Mouse (Mus musculus) limb, embryonic 15.5 days (tissue): ENCODE data around the gene Amz2. TPM values are rescaled to one million over a fixed set of nuclear protein-coding genes. Genes with fewer than 3 reads are reported as not detected.

Experiments
- ATAC-seq: fragments of 200-750 bp; cut with Nextera tagmentation; 2 replicates; pipeline ENCODE4 v1.8.0; 2017; ENCODE audit warnings: low read depth, moderate TSS enrichment; ENCODE audit not compliant: insufficient number of reproducible peaks, low FRiP score, low TSS enrichment
- H3K27ac ChIP-seq: fragments of 300-500 bp; sonication (generic); 2 replicates; pipeline ENCODE4 v1.5.1; 2015; ENCODE audit warnings: moderate library complexity, mild to moderate bottlenecking, inconsistent platforms
- H3K27me3 ChIP-seq: fragments of 300-500 bp; sonication (generic); 2 replicates; pipeline ENCODE4 v1.6.1; 2015; ENCODE audit warnings: inconsistent platforms
- H3K36me3 ChIP-seq: fragments of 300-500 bp; sonication (generic); 2 replicates; pipeline ENCODE4 v1.6.1; 2015; ENCODE audit warnings: inconsistent platforms
- H3K4me1 ChIP-seq: fragments of 300-500 bp; sonication (generic); 2 replicates; pipeline ENCODE4 v1.6.1; 2015; ENCODE audit warnings: inconsistent platforms
- H3K4me2 ChIP-seq: fragments of 300-500 bp; sonication (generic); 2 replicates; pipeline ENCODE4 v1.6.1; 2015; ENCODE audit warnings: mild to moderate bottlenecking, inconsistent platforms
- H3K4me3 ChIP-seq: fragments of 300-500 bp; sonication (generic); 2 replicates; pipeline ENCODE4 v1.5.1; 2015; ENCODE audit warnings: mild to moderate bottlenecking, inconsistent platforms
- H3K9ac ChIP-seq: fragments of 300-500 bp; sonication (generic); 2 replicates; pipeline ENCODE4 v1.6.1; 2015; ENCODE audit warnings: inconsistent platforms
- H3K9me3 ChIP-seq: fragments of 300-500 bp; sonication (generic); 2 replicates; pipeline ENCODE4 v1.6.1; 2016; ENCODE audit warnings: inconsistent platforms
- WGBS: fragments of 180-500 bp; shearing (Covaris S2); methylation state at CpG from one replicate; pipeline ENCODE4 v1.1.7; 2015; 5-methylcytosine and 5-hydroxymethylcytosine counted together
- polyA plus RNA-seq: library from polyadenylated mRNA; unstranded; fragments of >200 nt; fragmentation: Nextera tagmentation; extraction: Ambion mirVana; gene quantifications from 2 replicates; pipeline ENCODE4 v1.2.1, GENCODE M21; 2015

The Amz2 gene
- polyA plus RNA-seq, 1 experiment from 2014 or later = 42.5 TPM

- peaks cover 37% of the 10 kb centered on the region for H3K27me3 ChIP-seq
- no peaks in the 10 kb centered on the region for H3K36me3 ChIP-seq
- ATAC-seq = peak; percentile 72; the same call in 1 of the 2 replicates
- peak within 1 kb of the TSS; percentile 98 for H3K4me2 ChIP-seq
- no peaks in the 10 kb centered on the region for H3K9me3 ChIP-seq
- under 1% methylated on average over 90 of the region's 111 CpGs for whole genome bisulfite sequencing
- H3K4me1 ChIP-seq = peaks cover 19% of the 10 kb centered on the region
- peak within 1 kb of the TSS; percentile 77 for H3K9ac ChIP-seq
- H3K4me3 ChIP-seq = peak within 1 kb of the TSS; percentile 64
- peak within 1 kb of the TSS; percentile 81 for H3K27ac ChIP-seq
Measured at GRCm38 (mm10) chr11:109473171-109474085, 47.7 kb downstream of the Amz2 start, which contains the start of the genes Arsg and Slc16a6. Gene Arsg, plus strand, starts transcription at chr11:109473374. Gene Slc16a6, minus strand, starts transcription at chr11:109473598.

GRCm38 (mm10) chr11:109474086-109474742 lies 48.5 kb downstream of the Amz2 start:
- peak overlapping the region; percentile 77; the same call in 1 of the 2 replicates for H3K9ac ChIP-seq
- WGBS = 7% methylated on average over 14 of the region's 14 CpGs
- no peaks in the 10 kb centered on the region for H3K36me3 ChIP-seq
- H3K4me1 ChIP-seq = peaks cover 19% of the 10 kb centered on the region
- peak overlapping the region; percentile 64 for H3K4me3 ChIP-seq
- peaks cover 37% of the 10 kb centered on the region for H3K27me3 ChIP-seq
- no peak for ATAC-seq
- no peaks in the 10 kb centered on the region for H3K9me3 ChIP-seq
- H3K27ac ChIP-seq = peak overlapping the region; percentile 81
- peak overlapping the region; percentile 98 for H3K4me2 ChIP-seq

- Histone ChIP-seq H3K9ac (no peak overlapping the region), H3K4me2 (no peak overlapping the region), H3K36me3 (no peaks in the 10 kb centered on the region), H3K4me3 (no peak overlapping the region), H3K4me1 (peaks cover 19% of the 10 kb centered on the region), H3K9me3 (no peaks in the 10 kb centered on the region), H3K27me3 (peaks cover 37% of the 10 kb centered on the region), H3K27ac (no peak overlapping the region)
- no peak for ATAC-seq
- 85% methylated on average over 13 of the region's 13 CpGs for WGBS
Measured at GRCm38 (mm10) chr11:109474836-109475235, 49.1 kb downstream of the Amz2 start.

GRCm38 (mm10) chr11:109475717-109476116 lies 50.0 kb downstream of the Amz2 start:
- H3K4me3 ChIP-seq = no peak overlapping the region
- WGBS = 69% methylated on average over 4 of the region's 4 CpGs
- no peak for ATAC-seq
- H3K36me3 ChIP-seq = no peaks in the 10 kb centered on the region
- no peak overlapping the region for H3K27ac ChIP-seq
- H3K9ac ChIP-seq = no peak overlapping the region
- peaks cover 19% of the 10 kb centered on the region for H3K4me1 ChIP-seq
- no peak overlapping the region for H3K4me2 ChIP-seq
- no peaks in the 10 kb centered on the region for H3K9me3 ChIP-seq
- peaks cover 33% of the 10 kb centered on the region for H3K27me3 ChIP-seq

GRCm38 (mm10) chr11:109476241-109476640 lies 50.5 kb downstream of the Amz2 start:
- ATAC-seq = no peak
- Histone ChIP-seq H3K9me3 (no peaks in the 10 kb centered on the region), H3K9ac (no peak overlapping the region), H3K36me3 (no peaks in the 10 kb centered on the region), H3K27me3 (peaks cover 28% of the 10 kb centered on the region), H3K4me3 (no peak overlapping the region), H3K4me1 (peaks cover 19% of the 10 kb centered on the region), H3K27ac (no peak overlapping the region), H3K4me2 (no peak overlapping the region)
- WGBS = 50% methylated on average over 2 of the region's 2 CpGs

- H3K9ac ChIP-seq = no peak overlapping the region
- peaks cover 16% of the 10 kb centered on the region for H3K4me1 ChIP-seq
- no peak for ATAC-seq
- no peaks in the 10 kb centered on the region for H3K36me3 ChIP-seq
- peaks cover 24% of the 10 kb centered on the region for H3K27me3 ChIP-seq
- no peak overlapping the region for H3K27ac ChIP-seq
- H3K9me3 ChIP-seq = no peaks in the 10 kb centered on the region
- WGBS = 60% methylated on average over 6 of the region's 6 CpGs
- no peak overlapping the region for H3K4me3 ChIP-seq
- H3K4me2 ChIP-seq = no peak overlapping the region
Measured at GRCm38 (mm10) chr11:109476653-109477052, 50.9 kb downstream of the Amz2 start.

- no peak overlapping the region for H3K27ac ChIP-seq
- H3K4me3 ChIP-seq = no peak overlapping the region
- no peaks in the 10 kb centered on the region for H3K9me3 ChIP-seq
- H3K4me1 ChIP-seq = peaks cover 7% of the 10 kb centered on the region
- no peak for ATAC-seq
- H3K9ac ChIP-seq = no peak overlapping the region
- H3K27me3 ChIP-seq = peaks cover 17% of the 10 kb centered on the region
- no peaks in the 10 kb centered on the region for H3K36me3 ChIP-seq
- WGBS = 32% methylated on average over 16 of the region's 16 CpGs
- no peak overlapping the region for H3K4me2 ChIP-seq
Measured at GRCm38 (mm10) chr11:109477606-109478380, 52.0 kb downstream of the Amz2 start.

GRCm38 (mm10) chr11:109479575-109480285 lies 54.0 kb downstream of the Amz2 start:
- H3K4me1 ChIP-seq = no peaks in the 10 kb centered on the region
- H3K27ac ChIP-seq = no peak overlapping the region
- H3K9ac ChIP-seq = no peak overlapping the region
- no peak for ATAC-seq
- no peaks in the 10 kb centered on the region for H3K9me3 ChIP-seq
- no peak overlapping the region for H3K4me2 ChIP-seq
- no peaks in the 10 kb centered on the region for H3K36me3 ChIP-seq
- no peak overlapping the region for H3K4me3 ChIP-seq
- WGBS = 76% methylated on average over 16 of the region's 16 CpGs
- peaks cover 13% of the 10 kb centered on the region; the same call in 1 of the 2 replicates for H3K27me3 ChIP-seq

- no peak overlapping the region for H3K4me3 ChIP-seq
- peaks cover 7% of the 10 kb centered on the region; the same call in 1 of the 2 replicates for H3K27me3 ChIP-seq
- no peak overlapping the region for H3K4me2 ChIP-seq
- 76% methylated on average over 8 of the region's 8 CpGs for WGBS
- H3K4me1 ChIP-seq = no peaks in the 10 kb centered on the region
- no peak overlapping the region for H3K27ac ChIP-seq
- H3K9ac ChIP-seq = no peak overlapping the region
- ATAC-seq = no peak
- no peaks in the 10 kb centered on the region for H3K36me3 ChIP-seq
- H3K9me3 ChIP-seq = no peaks in the 10 kb centered on the region
Measured at GRCm38 (mm10) chr11:109480440-109480839, 54.7 kb downstream of the Amz2 start.

GRCm38 (mm10) chr11:109485398-109486045 lies 59.8 kb downstream of the Amz2 start:
- H3K9ac ChIP-seq = no peak overlapping the region
- H3K36me3 ChIP-seq = no peaks in the 10 kb centered on the region
- H3K27ac ChIP-seq = no peak overlapping the region
- no peaks in the 10 kb centered on the region for H3K27me3 ChIP-seq
- no peak for ATAC-seq
- WGBS = 75% methylated on average over 15 of the region's 15 CpGs
- H3K4me3 ChIP-seq = no peak overlapping the region
- no peaks in the 10 kb centered on the region for H3K4me1 ChIP-seq
- H3K4me2 ChIP-seq = no peak overlapping the region
- no peaks in the 10 kb centered on the region for H3K9me3 ChIP-seq

GRCm38 (mm10) chr11:109487111-109487510 lies 61.4 kb downstream of the Amz2 start:
- H3K9me3 ChIP-seq = no peaks in the 10 kb centered on the region
- H3K4me1 ChIP-seq = no peaks in the 10 kb centered on the region
- ATAC-seq = no peak
- no peak overlapping the region for H3K4me2 ChIP-seq
- no peak overlapping the region for H3K4me3 ChIP-seq
- H3K27ac ChIP-seq = no peak overlapping the region
- H3K9ac ChIP-seq = no peak overlapping the region
- 34% methylated on average over 1 of the region's 1 CpGs for WGBS
- no peaks in the 10 kb centered on the region for H3K36me3 ChIP-seq
- no peaks in the 10 kb centered on the region for H3K27me3 ChIP-seq
